Mouse (Mus musculus) heart, embryonic 12.5 days (tissue): ENCODE results near the gene Abcc1. TPM values are rescaled to one million over a fixed set of nuclear protein-coding genes. Genes with fewer than 3 reads are reported as not detected.

Experiments
- ATAC-seq: fragments of 200-750 bp; cut with Nextera tagmentation; 2 replicates; pipeline ENCODE4 v1.8.0; 2017; ENCODE audit warnings: moderate TSS enrichment, moderate library complexity; ENCODE audit not compliant: insufficient number of reproducible peaks, low FRiP score
- H3K27ac ChIP-seq: fragments of 300-500 bp; sonication (generic); 2 replicates; pipeline ENCODE4 v1.5.1; 2016; ENCODE audit warnings: mild to moderate bottlenecking, moderate library complexity; ENCODE audit not compliant: poor library complexity, severe bottlenecking
- H3K27me3 ChIP-seq: fragments of 300-500 bp; sonication (generic); replicated peaks from 2 replicates; pipeline ENCODE4 v1.6.1; 2016; ENCODE audit warnings: mild to moderate bottlenecking, moderate library complexity
- H3K36me3 ChIP-seq: fragments of 300-500 bp; sonication (generic); 2 replicates; pipeline ENCODE4 v1.6.1; 2016; ENCODE audit warnings: mild to moderate bottlenecking, moderate library complexity
- H3K4me1 ChIP-seq: fragments of 300-500 bp; sonication (generic); replicated peaks from 2 replicates; pipeline ENCODE4 v1.6.1; 2016; ENCODE audit warnings: mild to moderate bottlenecking
- H3K4me2 ChIP-seq: fragments of 300-500 bp; sonication (generic); 2 replicates; pipeline ENCODE4 v1.6.1; 2016; ENCODE audit warnings: mild to moderate bottlenecking, moderate library complexity
- H3K4me3 ChIP-seq: fragments of 300-500 bp; sonication (generic); 2 replicates; pipeline ENCODE4 v1.5.1; 2016; ENCODE audit warnings: mild to moderate bottlenecking
- H3K9ac ChIP-seq: fragments of 300-500 bp; sonication (generic); 2 replicates; pipeline ENCODE4 v1.6.1; 2016; ENCODE audit warnings: mild to moderate bottlenecking, moderate library complexity
- H3K9me3 ChIP-seq: fragments of 300-500 bp; sonication (generic); replicated peaks from 2 replicates; pipeline ENCODE4 v1.6.1; 2016; ENCODE audit warnings: mild to moderate bottlenecking, moderate library complexity
- WGBS: fragments of 180-500 bp; shearing (Covaris S2); methylation state at CpG from one replicate; pipeline ENCODE4 v1.1.7; 2016; 5-methylcytosine and 5-hydroxymethylcytosine counted together
- polyA plus RNA-seq: library from polyadenylated mRNA; unstranded; fragments of >200 nt; fragmentation: Nextera tagmentation; extraction: Ambion mirVana; gene quantifications from 2 replicates; pipeline ENCODE4 v1.2.1, GENCODE M21; 2016

Gene Abcc1
- polyA plus RNA-seq, 1 experiment from 2014 or later: 3.4 TPM

GRCm38 (mm10) chr16:14376352-14376751, 15.0 kb downstream of the Abcc1 start:
- Histone ChIP-seq H3K4me3 (no peak overlapping the region), H3K9ac (no peak overlapping the region), H3K9me3 (no peaks in the 10 kb centered on the region), H3K4me1 (peaks cover 5% of the 10 kb centered on the region), H3K4me2 (no peak overlapping the region), H3K27me3 (peaks cover 4% of the 10 kb centered on the region; the same call in 1 of the 2 replicates), H3K27ac (no peak overlapping the region), H3K36me3 (no peaks in the 10 kb centered on the region)
- 60% methylated on average over 2 of the region's 2 CpGs for WGBS
- ATAC-seq: no peak

- H3K36me3 ChIP-seq: no peaks in the 10 kb centered on the region
- H3K4me2 ChIP-seq: no peak overlapping the region
- H3K27me3 ChIP-seq: peaks cover 4% of the 10 kb centered on the region; the same call in 1 of the 2 replicates
- H3K9ac ChIP-seq: no peak overlapping the region
- 61% methylated on average over 2 of the region's 2 CpGs for WGBS
- H3K4me1 ChIP-seq: peaks cover 5% of the 10 kb centered on the region
- no peak overlapping the region for H3K4me3 ChIP-seq
- no peak for ATAC-seq
- H3K27ac ChIP-seq: no peak overlapping the region
- no peaks in the 10 kb centered on the region for H3K9me3 ChIP-seq
Measured at GRCm38 (mm10) chr16:14377321-14377720, 16.0 kb downstream of the Abcc1 start.

- Histone ChIP-seq H3K27ac (no peak overlapping the region), H3K36me3 (no peaks in the 10 kb centered on the region), H3K9ac (no peak overlapping the region), H3K27me3 (peaks cover 4% of the 10 kb centered on the region; the same call in 1 of the 2 replicates), H3K4me1 (no peaks in the 10 kb centered on the region), H3K9me3 (no peaks in the 10 kb centered on the region), H3K4me3 (no peak overlapping the region), H3K4me2 (no peak overlapping the region)
- WGBS: 50% methylated on average over 5 of the region's 5 CpGs
- ATAC-seq: no peak
Measured at GRCm38 (mm10) chr16:14378654-14379053, 17.3 kb downstream of the Abcc1 start.

- 84% methylated on average over 7 of the region's 7 CpGs for WGBS
- Histone ChIP-seq H3K9me3 (no peaks in the 10 kb centered on the region), H3K36me3 (no peaks in the 10 kb centered on the region), H3K4me2 (no peak overlapping the region), H3K27me3 (peaks cover 4% of the 10 kb centered on the region; the same call in 1 of the 2 replicates), H3K27ac (no peak overlapping the region), H3K4me3 (no peak overlapping the region), H3K4me1 (no peaks in the 10 kb centered on the region), H3K9ac (no peak overlapping the region)
- no peak for ATAC-seq
Measured at GRCm38 (mm10) chr16:14379888-14380287, 18.5 kb downstream of the Abcc1 start.

- Histone ChIP-seq H3K4me1 (no peaks in the 10 kb centered on the region), H3K27me3 (peaks cover 4% of the 10 kb centered on the region; the same call in 1 of the 2 replicates), H3K4me3 (no peak overlapping the region), H3K36me3 (no peaks in the 10 kb centered on the region), H3K9me3 (no peaks in the 10 kb centered on the region), H3K4me2 (no peak overlapping the region), H3K9ac (no peak overlapping the region), H3K27ac (no peak overlapping the region)
- no peak for ATAC-seq
Measured at GRCm38 (mm10) chr16:14381061-14381665, 19.8 kb downstream of the Abcc1 start.

GRCm38 (mm10) chr16:14399303-14399702, 37.9 kb downstream of the Abcc1 start:
- H3K4me1 ChIP-seq: no peaks in the 10 kb centered on the region
- H3K27ac ChIP-seq: no peak overlapping the region
- H3K36me3 ChIP-seq: no peaks in the 10 kb centered on the region
- no peaks in the 10 kb centered on the region for H3K9me3 ChIP-seq
- H3K27me3 ChIP-seq: no peaks in the 10 kb centered on the region
- no peak overlapping the region for H3K4me3 ChIP-seq
- no peak overlapping the region for H3K4me2 ChIP-seq
- 86% methylated on average over 4 of the region's 4 CpGs for WGBS
- ATAC-seq: no peak
- no peak overlapping the region for H3K9ac ChIP-seq

GRCm38 (mm10) chr16:14403507-14403906, 42.1 kb downstream of the Abcc1 start:
- no peaks in the 10 kb centered on the region for H3K27me3 ChIP-seq
- H3K27ac ChIP-seq: no peak overlapping the region
- no peak overlapping the region for H3K4me2 ChIP-seq
- ATAC-seq: no peak
- no peaks in the 10 kb centered on the region for H3K9me3 ChIP-seq
- H3K9ac ChIP-seq: no peak overlapping the region
- H3K36me3 ChIP-seq: no peaks in the 10 kb centered on the region
- H3K4me3 ChIP-seq: no peak overlapping the region
- no peaks in the 10 kb centered on the region for H3K4me1 ChIP-seq
- WGBS: 83% methylated on average over 2 of the region's 2 CpGs

- WGBS: 84% methylated on average over 6 of the region's 6 CpGs
- H3K36me3 ChIP-seq: no peaks in the 10 kb centered on the region
Measured at GRCm38 (mm10) chr16:14405636-14406035, 44.3 kb downstream of the Abcc1 start.

GRCm38 (mm10) chr16:14409124-14409523, 47.8 kb downstream of the Abcc1 start:
- Histone ChIP-seq H3K27me3 (no peaks in the 10 kb centered on the region), H3K27ac (no peak overlapping the region), H3K4me2 (no peak overlapping the region), H3K4me1 (no peaks in the 10 kb centered on the region), H3K9ac (no peak overlapping the region), H3K36me3 (no peaks in the 10 kb centered on the region), H3K9me3 (no peaks in the 10 kb centered on the region), H3K4me3 (no peak overlapping the region)
- no peak for ATAC-seq
- 82% methylated on average over 2 of the region's 2 CpGs for WGBS

More at GRCm38 (mm10) chr16:14405636-14406035, 44.3 kb downstream of the Abcc1 start:
- ATAC-seq: no peak
- Histone ChIP-seq H3K4me3 (no peak overlapping the region), H3K9me3 (no peaks in the 10 kb centered on the region), H3K27ac (no peak overlapping the region), H3K27me3 (no peaks in the 10 kb centered on the region), H3K4me2 (no peak overlapping the region), H3K9ac (no peak overlapping the region), H3K4me1 (no peaks in the 10 kb centered on the region)

- Histone ChIP-seq H3K36me3 (no peaks in the 10 kb centered on the region), H3K27me3 (no peaks in the 10 kb centered on the region), H3K27ac (no peak overlapping the region), H3K4me1 (no peaks in the 10 kb centered on the region), H3K9me3 (no peaks in the 10 kb centered on the region), H3K4me3 (no peak overlapping the region), H3K9ac (no peak overlapping the region), H3K4me2 (no peak overlapping the region)
- ATAC-seq: no peak
- WGBS: 62% methylated on average over 3 of the region's 3 CpGs
Measured at GRCm38 (mm10) chr16:14409776-14410175, 48.4 kb downstream of the Abcc1 start.

GRCm38 (mm10) chr16:14410611-14411010, 49.3 kb downstream of the Abcc1 start:
- H3K27ac ChIP-seq: no peak overlapping the region
- no peaks in the 10 kb centered on the region for H3K27me3 ChIP-seq
- WGBS: 89% methylated on average over 7 of the region's 7 CpGs
- H3K4me3 ChIP-seq: no peak overlapping the region
- no peaks in the 10 kb centered on the region for H3K4me1 ChIP-seq
- H3K9me3 ChIP-seq: no peaks in the 10 kb centered on the region
- no peak overlapping the region for H3K4me2 ChIP-seq
- no peak overlapping the region for H3K9ac ChIP-seq
- no peaks in the 10 kb centered on the region for H3K36me3 ChIP-seq
- no peak for ATAC-seq

GRCm38 (mm10) chr16:14411156-14411555, 49.8 kb downstream of the Abcc1 start:
- no peak overlapping the region for H3K4me3 ChIP-seq
- H3K36me3 ChIP-seq: no peaks in the 10 kb centered on the region
- ATAC-seq: no peak
- H3K27ac ChIP-seq: no peak overlapping the region
- 83% methylated on average over 7 of the region's 7 CpGs for WGBS
- no peaks in the 10 kb centered on the region for H3K27me3 ChIP-seq
- H3K9me3 ChIP-seq: no peaks in the 10 kb centered on the region
- no peak overlapping the region for H3K4me2 ChIP-seq
- no peaks in the 10 kb centered on the region for H3K4me1 ChIP-seq
- no peak overlapping the region for H3K9ac ChIP-seq
